Mouse (Mus musculus) regulatory T cell (primary cell): Measurements from ENCODE around the gene Olfr711.
"Not testable (repeated sequence)": the region's sequence is repeated elsewhere in the genome, so short reads cannot be mapped to it uniquely, and the experiment has no call there.

ENCODE experiments used
- in situ Hi-C: fragments of 300-600 bp; cut with MboI, MseI; formaldehyde crosslinking; loops from one replicate; pipeline ENCODE4 v1.15.1; 2025; ENCODE audit warnings: high pct_unique_total_duplicates

The Olfr711 gene

GRCm38 (mm10) chr7:106975353-106975752 lies at the start of gene Olfr711:
Olfr711 (minus strand) TSS chr7:106975453.
- in situ Hi-C loops: no loop called here

GRCm38 (mm10) chr7:107005972-107006371 lies 30.7 kb upstream of the Olfr711 start, which contains the start of gene Olfr2:
Olfr2 (minus strand) TSS chr7:107006072.
- in situ Hi-C loops: no loop called here

- in situ Hi-C loops: no loop called here
Measured at GRCm38 (mm10) chr7:107004169-107004568, 28.9 kb upstream of the Olfr711 start.

DNA sequence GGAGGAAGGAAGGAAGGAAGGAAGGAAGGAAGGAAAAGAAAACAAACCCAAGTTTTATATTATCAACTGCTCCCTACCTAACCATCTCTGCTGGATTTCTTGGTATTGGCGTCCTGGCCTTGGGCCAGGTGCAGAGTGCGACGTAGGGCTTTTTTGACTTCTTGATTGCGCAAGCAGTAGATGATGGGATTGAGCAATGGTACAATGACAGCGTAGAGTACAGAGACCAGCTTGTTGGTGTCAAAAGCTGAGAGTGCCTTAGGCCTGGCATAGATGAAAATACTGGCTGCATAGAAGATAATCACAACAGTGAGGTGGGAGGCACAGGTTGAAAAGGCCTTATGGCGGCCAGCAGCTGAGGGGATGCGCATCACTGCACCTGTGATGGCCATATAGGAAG lies 25.5 kb upstream of the Olfr711 start:
- in situ Hi-C loops: no loop called here

- in situ Hi-C loops: no loop called here
Measured at GRCm38 (mm10) chr7:106985236-106985635, 10.0 kb upstream of the Olfr711 start.

DNA sequence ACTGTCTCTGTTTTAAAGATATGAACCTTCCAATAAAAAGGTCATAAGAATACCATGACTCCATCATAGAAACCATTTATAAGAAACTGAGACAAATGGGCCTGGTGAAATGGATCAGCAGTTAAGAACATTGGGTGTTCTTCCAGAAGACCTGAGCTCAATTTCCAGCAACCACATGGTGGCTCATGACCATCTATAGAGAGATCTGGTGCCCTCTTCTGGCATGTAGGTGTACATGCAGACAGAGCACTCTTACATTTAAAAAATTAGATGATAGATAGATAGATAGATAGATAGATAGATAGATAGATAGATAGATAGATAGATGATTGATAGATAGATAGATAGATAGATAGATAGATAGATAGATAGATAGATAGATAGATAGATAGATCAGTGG lies 7.8 kb downstream of the Olfr711 start:
- in situ Hi-C loops: not testable (repeated sequence)

DNA sequence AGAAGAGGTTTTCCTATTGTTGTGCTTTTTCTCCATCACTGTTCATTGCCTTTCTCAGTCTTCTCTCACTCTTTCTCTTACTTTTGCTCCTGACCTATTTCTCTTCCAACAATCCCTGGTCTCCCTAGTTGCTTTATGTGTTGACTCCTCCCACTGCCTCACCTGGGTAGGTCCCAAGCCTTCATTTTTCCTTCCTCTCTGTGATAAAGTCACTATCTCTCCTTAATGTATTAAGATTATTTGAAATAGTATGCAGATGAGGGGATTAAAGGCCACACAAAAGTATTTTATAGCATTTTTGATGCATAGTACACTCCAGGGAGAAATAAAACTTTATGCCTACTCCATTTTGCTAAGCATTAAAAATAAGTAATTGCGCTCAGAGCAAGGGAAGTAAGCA lies 11.4 kb downstream of the Olfr711 start, which contains the start of gene Olfr6:
TSS of gene Olfr6 (minus strand) at position 101 of the 400 bp plus-strand sequence.
- in situ Hi-C loops: no loop called here

DNA sequence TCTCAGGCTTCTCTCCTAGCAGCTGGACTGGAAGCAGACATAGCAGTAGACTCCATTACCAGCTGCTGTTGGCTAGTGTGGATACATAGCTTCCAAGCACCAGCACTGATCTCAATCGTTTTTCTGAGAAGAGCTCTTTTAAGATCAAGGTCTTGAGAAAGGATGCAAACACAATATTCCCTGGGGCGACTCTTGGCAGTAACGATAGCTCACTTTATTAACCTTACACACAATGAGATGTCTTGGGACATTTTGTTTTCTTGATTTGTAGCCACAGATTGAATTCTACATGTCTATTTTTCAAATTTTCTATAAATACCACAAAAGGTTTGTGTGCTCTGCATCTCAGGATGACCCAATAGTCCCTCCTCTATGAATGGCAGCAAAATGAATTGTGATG lies 27.0 kb downstream of the Olfr711 start, which contains the start of gene Olfr710:
TSS of gene Olfr710 (minus strand) at position 101 of the 400 bp plus-strand sequence.
- in situ Hi-C loops: no loop called here

DNA sequence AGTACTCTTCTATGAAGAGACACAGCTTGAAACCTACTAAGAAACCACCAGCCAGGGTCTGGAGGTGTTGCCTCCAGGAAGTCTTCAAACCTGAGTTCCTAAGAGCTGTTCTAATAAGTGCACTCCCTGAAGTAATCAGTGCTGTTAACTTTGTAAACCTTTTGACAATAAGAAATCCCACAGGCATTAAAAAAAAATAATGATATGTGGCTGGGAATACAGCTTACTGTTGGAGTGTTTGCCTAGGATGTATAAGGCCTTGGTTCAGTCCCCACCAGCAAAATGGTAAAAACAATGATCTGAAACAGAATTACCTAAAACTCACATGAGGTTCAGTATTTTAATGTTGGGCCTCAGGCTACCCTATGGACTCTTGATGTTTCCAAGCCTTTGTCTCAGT lies 43.1 kb downstream of the Olfr711 start, which contains the start of gene Olfr709-ps1:
TSS of gene Olfr709-ps1 (minus strand) at position 101 of the 400 bp plus-strand sequence.
- in situ Hi-C loops: no loop called here

DNA sequence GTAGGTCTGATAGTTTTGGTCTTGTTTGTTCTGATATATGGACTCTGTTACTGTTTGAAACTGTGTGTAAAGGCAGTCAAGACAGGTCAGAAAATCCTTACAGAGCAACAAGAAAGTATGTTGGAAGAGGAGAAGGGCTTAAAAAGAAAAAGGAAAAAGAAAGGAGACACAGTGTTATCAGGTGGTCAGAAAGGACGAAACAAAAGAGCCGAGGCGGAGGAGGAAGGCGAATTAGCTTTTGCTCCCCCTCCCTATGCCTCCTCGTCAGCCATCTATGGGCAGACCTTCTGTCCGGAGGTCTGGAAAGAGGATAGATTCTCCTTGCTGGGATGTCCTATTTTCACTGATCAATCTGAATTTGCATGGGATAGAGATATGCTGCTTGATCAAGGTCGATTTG lies 54.3 kb downstream of the Olfr711 start:
- in situ Hi-C loops: not testable (repeated sequence)
